Mouse (Mus musculus) hindlimb bud, embryonic 11.5 days (tissue): ENCODE data around the gene Rd3.

ENCODE experiments used
- DNase-seq: peaks from one replicate; pipeline ENCODE4 v3.0.0-alpha.2; 2012; ENCODE audit warnings: low read depth, low spot score; ENCODE audit errors: extremely low spot score

Gene Rd3

DNA sequence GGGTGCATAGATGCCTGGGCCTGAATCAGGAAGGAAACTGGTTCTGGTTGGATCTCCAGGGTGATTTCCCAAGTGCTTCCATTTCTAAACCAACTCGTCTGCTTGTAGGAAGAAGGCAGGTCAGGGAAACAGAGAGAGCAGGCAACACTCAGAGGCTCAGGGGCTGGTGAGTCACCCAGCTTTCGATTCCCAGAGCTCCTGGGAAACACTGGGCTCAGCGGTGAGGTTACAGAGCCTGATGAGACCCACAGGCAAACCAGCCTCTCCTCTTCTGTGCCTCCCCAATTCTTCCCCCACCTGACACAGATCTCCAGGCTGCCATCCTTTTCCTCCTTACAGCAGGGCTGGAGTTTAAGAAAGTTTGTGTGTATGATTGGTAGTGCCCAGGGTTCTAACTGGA lies 13.8 kb upstream of the Rd3 start:
- DNase-seq = no peak

DNA sequence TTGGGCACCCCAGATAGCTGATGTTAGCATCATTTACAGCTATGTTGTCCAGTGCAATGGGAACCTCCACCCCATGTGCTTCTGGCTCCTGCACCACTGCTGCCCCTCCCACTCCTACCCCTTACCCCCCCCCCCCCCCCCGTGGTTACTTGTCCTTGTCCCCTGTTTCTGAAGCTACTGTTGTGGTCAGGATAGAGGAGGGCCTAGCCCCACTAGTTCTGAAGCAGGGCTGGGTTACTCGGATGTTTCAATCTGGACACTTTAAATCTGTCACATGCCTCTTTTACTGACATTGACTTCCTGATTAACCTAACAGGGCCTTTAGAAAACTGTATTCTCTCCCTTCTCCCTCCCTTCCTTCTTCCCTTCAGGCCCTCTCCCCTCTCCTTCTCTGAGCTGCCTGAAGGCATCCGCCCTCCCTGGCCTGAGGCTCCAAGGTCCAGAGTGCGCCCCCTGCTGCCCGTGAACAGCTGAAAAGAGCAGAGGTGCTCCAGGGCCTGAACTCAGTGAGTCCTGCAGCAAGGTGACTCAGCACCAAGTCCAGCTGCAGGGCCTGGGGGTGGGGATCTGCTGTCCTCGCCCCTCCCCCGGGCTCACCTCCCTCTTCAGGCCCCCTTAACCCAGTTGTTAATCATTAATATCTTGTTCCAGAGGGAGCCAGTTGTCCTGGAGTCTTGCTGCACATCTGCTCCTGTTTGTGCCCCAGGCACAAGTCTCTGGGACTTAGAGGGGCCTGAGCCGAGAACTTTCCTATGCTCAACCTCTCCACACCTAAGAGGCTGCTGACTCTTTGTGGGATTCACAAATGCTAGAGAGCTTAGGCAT lies 13.0 kb upstream of the Rd3 start:
- no peak for DNase-seq

DNA sequence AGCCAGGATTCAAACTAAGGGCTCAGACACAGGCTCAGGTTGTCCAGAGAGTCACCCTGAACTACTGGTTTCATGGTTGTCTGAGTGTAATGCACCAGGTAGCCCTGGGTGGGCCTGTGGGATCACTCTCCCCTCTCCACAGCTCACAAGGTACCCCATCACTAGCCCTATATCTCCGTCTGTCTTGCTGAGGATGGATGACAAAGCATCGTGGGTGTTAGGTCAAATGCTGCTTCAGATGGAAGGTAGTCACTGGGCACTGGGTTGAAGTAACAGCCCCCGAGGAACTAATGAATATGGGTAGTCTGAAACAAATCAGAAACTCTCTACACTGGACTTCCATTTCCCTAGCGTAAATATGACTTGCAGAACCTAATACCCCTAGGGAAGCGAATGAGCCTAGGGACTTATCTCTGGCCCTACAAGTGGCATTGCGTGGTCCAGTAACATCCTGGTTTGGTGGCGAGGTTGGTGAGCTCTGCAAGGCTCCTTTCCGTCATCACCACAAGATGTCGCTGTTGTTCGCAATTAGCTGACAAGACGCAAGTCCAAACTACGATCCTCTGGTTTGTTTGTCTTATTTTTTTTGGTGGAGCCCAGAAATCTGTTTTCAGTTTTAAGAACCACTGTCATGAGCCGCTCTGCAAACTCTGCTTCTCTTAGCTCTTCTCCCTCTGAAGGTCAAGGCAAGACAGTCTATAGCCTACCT lies 12.2 kb upstream of the Rd3 start:
- DNase-seq = peak; percentile 81

DNA sequence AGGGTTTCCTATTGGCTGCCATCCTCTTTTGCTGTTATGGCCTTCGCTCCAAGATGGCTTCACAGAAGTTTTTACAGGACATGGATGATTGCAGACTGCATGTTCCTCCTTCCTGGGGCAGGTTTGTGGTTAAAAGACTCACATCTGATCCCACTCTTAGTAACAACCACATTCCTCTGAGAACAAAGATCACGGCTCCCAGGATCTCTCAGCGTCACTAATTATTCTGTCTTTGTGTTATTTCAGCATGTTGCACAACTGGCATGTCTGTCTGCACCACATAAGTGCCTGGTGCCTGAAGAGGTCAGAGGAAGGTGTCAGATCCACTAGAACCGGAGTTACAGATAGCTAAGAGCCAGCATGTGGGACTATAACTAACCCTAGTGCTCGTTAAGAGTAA lies 7.2 kb upstream of the Rd3 start:
- no peak for DNase-seq

DNA sequence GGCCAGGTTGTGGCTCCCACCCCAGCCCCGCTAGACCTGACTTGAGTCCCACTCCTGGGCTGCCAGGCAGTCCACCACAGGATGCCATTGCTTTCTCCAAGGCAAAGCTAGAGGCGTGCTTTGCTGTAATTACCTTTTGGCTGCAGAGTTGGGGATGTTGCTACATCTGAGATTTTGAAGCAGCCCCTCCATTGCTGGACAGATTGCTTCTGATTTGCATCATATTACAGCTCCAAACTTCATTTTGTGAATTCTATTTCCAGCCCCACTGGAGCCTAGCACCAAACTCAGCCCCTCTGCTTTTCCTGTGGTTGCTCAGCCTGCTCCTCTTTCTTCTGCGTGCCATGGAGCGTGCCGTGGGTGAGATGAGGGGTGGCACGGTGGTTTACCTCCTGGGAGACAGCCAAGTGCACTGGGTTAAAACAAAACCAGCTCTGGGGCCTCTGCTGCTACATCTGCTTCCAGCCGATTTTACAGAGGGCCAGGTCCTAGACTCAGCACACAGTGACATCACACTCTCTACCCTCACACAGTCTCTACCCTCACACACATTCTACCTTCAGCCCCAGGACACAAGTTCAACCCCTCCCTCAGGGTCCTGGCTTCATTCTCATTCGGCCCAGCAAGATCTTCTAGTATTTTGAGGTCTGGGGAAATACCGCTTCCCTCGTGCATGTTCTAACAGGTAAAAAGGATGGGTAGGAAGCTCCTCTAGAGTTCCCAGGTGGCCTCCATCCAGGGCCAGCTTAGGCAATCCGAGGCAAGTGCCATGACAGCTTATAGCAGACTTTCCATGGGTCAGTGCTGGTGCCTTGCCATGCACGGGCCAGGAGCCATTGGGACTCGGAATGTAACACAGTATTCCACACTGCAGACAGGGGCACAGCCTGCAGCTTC lies 2.4 kb upstream of the Rd3 start:
- no peak for DNase-seq

DNA sequence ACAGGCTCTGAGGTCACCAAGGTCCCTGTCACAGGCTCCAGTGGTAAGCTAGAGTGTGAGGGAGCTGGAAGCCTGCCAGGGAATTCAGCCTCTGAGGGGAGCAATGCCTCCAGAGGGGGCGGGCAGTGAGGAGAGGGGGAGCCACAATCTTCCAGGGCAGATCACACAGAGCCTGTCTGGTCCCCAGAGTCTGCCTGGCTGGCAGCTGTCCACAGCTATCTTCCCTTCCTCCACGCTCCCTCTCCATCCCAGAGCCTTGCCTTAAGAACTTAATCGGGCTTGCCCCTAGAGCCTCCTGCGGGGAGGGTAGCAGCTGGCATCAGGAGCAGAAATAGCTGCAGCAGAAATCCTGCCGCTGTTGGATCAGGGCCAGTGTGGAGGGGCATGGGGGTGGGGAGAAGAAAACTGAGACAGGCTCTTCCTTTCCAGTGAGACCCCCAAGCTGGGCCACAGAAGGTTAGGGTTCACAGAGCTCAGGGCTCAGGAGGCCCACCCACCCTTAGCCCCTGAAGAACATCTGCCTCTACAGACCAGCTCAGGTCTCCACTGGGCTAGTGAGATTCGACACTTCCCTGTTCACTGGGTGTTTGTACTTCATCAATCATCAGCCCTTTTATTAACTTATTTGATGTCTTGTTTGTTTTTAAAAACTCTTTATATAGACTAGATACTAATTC lies 4.4 kb downstream of the Rd3 start:
- DNase-seq = no peak

DNA sequence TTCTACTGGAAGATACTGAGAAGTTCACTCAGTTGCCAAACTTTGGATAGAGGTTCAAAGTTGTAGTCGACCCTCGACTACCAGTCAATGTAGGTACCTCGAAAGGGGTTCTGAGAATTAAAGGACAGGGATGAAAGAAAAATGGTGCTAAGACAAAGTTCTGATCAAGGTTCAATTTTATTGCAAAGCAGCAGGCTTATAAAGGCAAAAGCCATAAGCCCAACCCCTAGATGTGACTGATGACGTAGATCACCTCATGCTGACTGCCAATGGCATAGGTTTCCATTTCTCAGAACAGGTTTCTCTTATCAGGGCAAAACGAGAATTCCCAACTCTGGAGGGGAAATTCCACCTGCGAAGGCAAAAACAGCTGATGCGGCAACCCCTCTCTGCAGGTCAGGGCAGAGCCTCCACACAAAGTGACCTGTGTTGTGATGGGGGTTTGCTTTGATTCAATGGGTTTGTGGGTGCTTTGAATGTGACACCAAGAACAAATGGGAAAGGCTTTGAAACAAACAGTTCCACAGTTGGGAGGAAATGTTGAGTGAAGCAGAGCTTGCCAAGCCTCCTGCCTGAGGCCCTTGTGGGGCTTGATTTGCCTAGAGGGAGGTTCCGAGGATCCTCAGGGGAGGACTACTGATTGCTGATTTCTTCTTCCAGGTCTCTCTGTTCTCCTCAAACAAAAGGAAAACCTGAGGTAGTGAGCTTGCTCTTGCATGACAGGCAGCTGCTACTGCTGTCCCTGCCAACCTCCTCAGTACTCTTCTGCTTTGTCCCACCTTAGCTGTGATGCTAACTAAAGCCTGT lies 9.7 kb downstream of the Rd3 start:
- DNase-seq = no peak

DNA sequence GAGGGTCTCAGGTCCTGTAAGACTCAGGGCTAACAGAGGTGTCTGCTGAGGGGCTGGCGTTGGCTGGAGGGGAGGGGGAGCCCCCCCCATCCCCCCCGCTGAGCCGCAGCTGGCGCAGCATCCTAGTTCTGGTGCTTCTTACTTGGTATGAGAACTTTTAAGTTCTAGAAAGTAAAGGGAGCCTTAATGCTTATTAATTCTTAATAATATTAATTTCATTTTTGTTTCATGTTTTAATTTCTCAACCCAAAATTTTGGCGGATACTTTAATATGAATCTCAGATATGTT lies 10.3 kb downstream of the Rd3 start:
- no peak for DNase-seq

DNA sequence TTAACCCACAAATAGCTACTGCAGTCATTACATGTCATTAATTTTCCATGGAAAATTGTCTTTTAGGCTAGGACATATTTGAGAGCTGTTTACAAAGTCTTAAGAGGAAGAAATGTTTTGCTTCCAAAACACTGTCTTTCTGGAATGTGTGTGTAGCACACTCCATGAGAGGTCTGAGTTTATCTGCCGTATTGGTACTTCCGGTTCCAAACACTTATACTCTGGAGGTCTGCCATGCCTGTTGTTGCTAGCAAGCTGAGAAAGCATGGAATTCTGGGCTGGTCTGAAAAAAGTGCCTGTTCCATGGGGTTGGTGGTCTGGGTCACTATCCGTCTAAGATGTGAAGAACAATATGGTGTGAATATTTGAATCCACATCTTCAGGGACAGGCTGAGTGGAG lies 11.5 kb downstream of the Rd3 start:
- no peak for DNase-seq

DNA sequence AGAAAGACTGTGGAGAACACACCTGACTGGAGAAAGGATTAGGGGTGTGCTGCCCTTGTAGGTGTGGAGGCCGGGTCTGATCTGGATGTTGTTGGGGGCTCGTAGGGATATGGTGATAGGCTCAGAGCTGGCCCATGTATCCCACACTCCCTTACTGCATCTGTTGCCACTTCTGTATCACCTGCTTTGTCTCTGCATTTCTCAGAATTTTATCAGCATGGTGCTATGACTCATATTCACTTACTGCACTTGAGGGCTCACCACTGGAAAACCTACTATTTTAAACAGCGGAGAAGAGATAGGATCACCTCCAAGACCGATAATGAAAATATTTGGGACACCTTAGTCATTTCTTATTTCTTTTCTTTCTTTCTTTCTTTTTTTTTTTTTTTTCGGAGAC lies 11.9 kb downstream of the Rd3 start:
- DNase-seq = no peak

DNA sequence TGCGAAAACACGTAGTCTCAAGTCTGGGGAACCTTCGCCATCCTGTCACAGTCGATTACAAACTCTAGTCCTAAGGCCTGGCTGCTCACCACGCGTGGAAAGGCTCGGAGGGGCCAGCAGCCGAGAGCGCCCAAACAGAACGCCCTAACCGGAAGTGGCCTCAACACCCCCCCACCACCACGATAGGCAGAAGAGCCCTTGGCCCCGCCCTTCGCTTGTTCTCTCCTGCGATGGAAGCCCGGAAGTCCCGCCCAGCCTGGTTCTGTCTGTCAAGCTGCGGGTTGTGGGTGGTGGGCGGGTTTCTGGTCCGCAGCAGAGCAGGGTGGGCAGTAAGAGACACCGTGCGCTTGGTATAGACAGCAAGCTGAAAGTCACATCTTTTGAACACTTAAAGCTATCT lies 12.8 kb downstream of the Rd3 start:
- DNase-seq = peak; percentile 46

DNA sequence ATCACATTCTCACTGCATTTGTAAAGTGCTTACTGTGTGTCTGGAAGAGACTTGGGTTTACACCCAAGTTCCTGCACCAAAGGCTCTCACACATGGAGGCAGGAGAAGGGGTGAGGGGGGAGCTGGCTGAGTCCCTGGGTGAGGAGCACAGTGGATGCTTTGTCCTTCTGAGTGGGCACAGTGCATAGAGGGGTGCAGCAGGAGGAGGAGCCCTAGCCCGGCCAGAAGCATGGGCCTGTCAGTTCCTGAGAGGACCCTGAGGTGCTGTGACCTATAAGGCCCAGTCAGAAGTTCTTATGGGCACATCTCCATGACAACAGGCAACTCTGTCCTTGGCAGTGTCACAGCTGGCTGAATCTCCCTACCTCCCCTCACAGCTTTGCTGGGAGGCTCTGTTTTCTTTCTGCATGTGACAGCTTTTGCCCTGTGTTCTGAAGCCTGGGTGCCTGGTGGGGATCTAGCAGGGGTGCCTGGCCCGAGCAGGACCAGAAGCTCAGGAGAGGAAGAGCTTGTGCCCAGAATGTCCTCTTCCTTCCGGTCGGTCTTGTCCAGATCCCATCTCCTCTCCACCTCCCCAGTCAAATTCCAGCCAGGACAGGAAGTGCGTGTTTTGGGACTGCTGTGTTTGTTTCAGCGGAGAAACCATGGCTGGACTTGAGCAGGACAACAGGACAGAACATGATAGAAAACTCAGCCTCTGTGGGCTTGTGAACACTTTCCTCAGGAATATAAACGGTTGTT lies 15.0 kb downstream of the Rd3 start:
- DNase-seq = no peak

DNA sequence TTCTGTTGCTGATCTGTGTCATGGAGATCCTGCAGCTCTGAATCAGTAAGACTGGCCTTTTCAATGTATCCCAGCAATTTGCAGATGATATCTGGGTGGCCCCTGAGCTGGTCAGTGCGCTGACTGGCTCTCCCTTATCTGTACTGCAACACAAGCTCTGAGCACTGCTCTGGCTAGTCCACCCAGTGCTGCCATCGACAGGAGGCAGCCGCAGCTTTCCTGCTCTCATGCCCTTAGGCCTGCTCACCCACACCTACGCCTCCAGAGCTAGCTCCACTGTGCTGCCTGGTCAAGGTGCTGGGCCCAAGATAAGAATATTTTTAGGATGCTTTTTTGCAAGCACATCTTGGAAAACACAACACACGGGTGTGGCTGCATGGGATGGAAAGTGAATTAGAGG lies 17.3 kb downstream of the Rd3 start:
- no peak for DNase-seq

DNA sequence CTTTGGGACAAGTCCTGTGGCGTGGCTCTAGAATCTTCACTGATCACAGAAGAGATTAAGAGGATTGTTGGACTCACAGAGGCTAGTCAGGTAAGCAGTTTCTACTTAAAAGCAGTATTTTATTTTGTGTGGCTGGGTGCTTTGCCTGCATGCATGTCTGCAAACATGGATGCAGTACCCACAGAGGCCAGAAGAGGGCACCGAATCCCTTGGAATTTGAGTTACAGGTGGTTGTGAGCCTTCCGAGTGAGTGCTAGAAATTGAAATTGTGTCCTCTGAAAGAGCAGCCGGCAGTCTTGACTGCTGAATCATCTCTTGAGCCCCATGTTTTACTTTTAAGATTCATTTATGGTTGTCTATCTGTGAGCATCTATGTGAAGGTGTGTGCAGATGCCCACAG lies 18.3 kb downstream of the Rd3 start:
- DNase-seq = no peak

DNA sequence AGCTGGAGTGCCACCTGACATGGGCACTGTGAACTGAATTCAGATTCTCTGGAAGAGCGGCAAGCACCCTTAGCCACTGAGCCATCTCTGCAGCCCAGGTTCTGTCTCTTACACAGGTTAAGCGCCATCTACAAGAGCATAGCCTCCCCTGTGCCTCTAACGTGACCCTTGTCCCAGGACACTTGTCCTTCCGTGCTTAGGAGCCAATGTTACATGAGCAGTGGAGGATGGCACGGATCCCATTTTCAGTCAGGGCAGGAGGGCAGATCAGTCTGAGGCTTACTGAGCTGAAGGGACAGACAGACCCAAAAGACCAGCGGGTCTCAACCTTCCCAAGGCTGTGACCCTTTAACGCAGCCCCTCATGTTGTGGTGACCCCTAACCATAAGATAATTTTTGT lies 18.7 kb downstream of the Rd3 start:
- DNase-seq = no peak

DNA sequence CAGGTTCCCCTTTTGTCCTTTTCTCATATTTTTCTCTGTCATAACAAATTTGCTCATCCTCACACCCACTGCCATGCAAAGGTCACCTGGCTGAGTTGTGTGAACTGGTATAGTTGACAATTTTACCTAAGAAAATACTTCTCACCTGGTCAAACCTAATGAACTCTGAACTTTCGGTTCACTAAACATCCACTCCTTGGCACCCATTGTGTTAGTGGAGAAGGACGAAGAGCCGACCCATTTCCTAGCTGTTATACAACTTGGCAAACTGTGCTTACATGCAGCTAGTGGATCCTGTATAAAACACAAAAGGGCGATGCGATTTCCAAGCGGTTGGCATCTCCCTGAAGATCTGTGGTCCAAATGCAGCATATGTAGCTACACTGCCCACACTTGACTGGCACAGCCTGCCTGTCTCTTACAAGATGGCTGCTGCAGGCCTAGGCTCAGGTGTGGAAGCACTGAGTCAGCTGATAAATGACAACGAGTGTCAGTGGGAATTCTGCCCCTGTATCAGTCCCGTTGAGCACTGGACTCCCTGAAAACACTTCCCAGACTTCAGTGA lies 19.5 kb downstream of the Rd3 start:
- no peak for DNase-seq

DNA sequence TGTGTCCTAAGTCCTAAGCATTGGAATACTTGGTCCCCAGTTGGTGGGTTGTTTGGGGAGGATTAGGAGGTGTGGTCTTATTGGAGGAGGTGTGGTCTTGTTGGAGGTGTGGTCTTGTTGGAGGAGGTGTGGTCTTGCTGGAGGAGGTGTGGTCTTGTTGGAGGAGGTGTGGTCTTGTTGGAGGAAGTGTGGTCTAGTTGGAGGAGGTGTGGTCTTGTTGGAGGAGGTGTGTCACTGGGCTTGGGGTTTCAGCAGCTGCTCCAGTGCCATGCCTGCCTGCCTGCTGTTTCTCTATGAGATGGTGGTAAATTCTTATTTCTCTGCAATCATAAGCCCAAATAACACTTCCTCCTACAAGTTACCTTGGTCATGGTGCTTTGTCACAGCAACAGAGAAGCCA lies 21.9 kb downstream of the Rd3 start:
- DNase-seq = no peak
